Mouse (Mus musculus) forebrain, postnatal 0 days (tissue): ENCODE measurements at regions not wholly inside any gene's neighbourhood (a gene's known extent, or its start where the extent isn't known, plus 50 kb on each side); places are given as distances from the start of the nearest gene placed in this dataset.

Experiments
- ATAC-seq: fragments of 200-750 bp; cut with Nextera tagmentation; 2 replicates; pipeline ENCODE4 v1.8.0; 2017; ENCODE audit warnings: mild to moderate bottlenecking, moderate library complexity
- DNase-seq: peaks from one replicate; pipeline ENCODE4 v3.0.0-alpha.2; 2015
- H3K27ac ChIP-seq: fragments of 300-500 bp; sonication (generic); 2 replicates; pipeline ENCODE4 v1.5.1; 2014; ENCODE audit warnings: low read depth, mild to moderate bottlenecking, antibody characterized with exemption, low read length, moderate library complexity, mixed read lengths
- H3K27me3 ChIP-seq: fragments of 300-500 bp; sonication (generic); 2 replicates; pipeline ENCODE4 v1.6.1; 2014; ENCODE audit warnings: mild to moderate bottlenecking, low read length, mixed read lengths; ENCODE audit not compliant: insufficient read depth
- H3K36me3 ChIP-seq: fragments of 300-500 bp; sonication (generic); 2 replicates; pipeline ENCODE4 v1.6.1; 2014; ENCODE audit warnings: mild to moderate bottlenecking, moderate library complexity; ENCODE audit not compliant: insufficient read depth
- H3K4me1 ChIP-seq: fragments of 300-500 bp; sonication (generic); 2 replicates; pipeline ENCODE4 v1.6.1; 2014; ENCODE audit warnings: antibody characterized with exemption; ENCODE audit not compliant: insufficient read depth
- H3K4me2 ChIP-seq: fragments of 300-500 bp; sonication (generic); 2 replicates; pipeline ENCODE4 v1.6.1; 2014; ENCODE audit warnings: low read depth, mild to moderate bottlenecking, moderate library complexity
- H3K4me3 ChIP-seq: fragments of 300-500 bp; sonication (generic); 2 replicates; pipeline ENCODE4 v1.5.1; 2014; ENCODE audit warnings: low read depth, low read length, mixed read lengths
- H3K9ac ChIP-seq: fragments of 300-500 bp; sonication (generic); 2 replicates; pipeline ENCODE4 v1.6.1; 2014; ENCODE audit warnings: mild to moderate bottlenecking
- H3K9me3 ChIP-seq: fragments of 300-500 bp; sonication (generic); 2 replicates; pipeline ENCODE4 v1.6.1; 2016; ENCODE audit warnings: low read length
- CTCF ChIP-seq: sonication (generic); IDR thresholded peaks from 2 replicates; pipeline ENCODE4 v1.5.1; 2016; ENCODE audit warnings: antibody characterized with exemption, control low read depth, low read depth
- WGBS: fragments of 180-500 bp; shearing (Covaris S2); extraction: QIAGEN DNeasy Blood & Tissue Kit; methylation state at CpG from one replicate; pipeline ENCODE4 v1.1.7; 2014; 5-methylcytosine and 5-hydroxymethylcytosine counted together

- no peaks in the 10 kb centered on the region for H3K9me3 ChIP-seq
- H3K36me3 ChIP-seq = no peaks in the 10 kb centered on the region
- H3K4me1 ChIP-seq = no peaks in the 10 kb centered on the region
- no peak overlapping the region for H3K9ac ChIP-seq
- no peaks in the 10 kb centered on the region for H3K27me3 ChIP-seq
- no peak for TF ChIP-seq CTCF
- DNase-seq (peak; percentile 1), ATAC-seq (no peak)
- no peak overlapping the region for H3K27ac ChIP-seq
- H3K4me2 ChIP-seq = no peak overlapping the region
- H3K4me3 ChIP-seq = no peak overlapping the region
- 66% methylated on average over 3 of the region's 3 CpGs for WGBS
These were observed 1382.8 kb upstream of the Prmt6 start for GRCm38 (mm10) chr3:111633586-111633985.
